19 mouse cellular contexts compared by ENCODE assay signal in the genomic region with DNA sequence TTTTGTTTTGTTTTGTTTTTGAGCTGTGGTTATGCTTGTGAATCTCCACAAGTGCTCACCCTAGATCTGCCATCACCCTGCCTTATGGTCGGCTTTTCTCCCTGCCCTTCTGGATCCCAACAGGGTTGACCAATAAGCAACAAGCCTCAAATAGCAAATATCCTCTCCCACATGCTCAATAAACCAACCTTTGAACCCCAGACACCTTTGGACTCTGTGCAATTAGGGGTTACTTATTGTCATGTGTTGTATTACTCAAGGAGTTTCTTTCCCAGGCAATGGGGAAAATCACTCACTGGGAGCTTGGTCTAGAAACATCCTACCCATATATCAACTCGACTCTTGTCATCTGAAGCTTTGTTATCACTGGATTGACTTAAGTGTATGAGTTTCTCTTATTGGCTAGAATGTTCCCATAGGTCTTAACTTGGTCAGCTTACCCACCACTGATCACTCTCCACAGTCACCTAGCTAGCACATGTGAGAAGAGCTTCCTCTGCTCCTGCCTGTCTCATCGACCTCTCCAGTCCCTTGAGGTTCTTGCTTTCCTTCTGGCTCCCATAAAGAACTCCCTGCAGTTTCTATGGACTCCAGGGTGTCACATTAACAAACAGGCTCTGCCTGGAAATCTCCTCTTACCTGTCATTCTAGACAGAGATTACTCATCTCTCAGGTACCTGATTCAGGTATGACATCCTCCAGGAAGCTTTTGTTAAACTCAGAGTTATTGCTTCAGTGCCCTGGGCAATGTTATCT. TPM values are rescaled to one million over a fixed set of nuclear protein-coding genes. Genes with fewer than 3 reads are reported as not detected.
DNase-seq lines count a peak whose midpoint lies in the region; ATAC-seq and TF ChIP-seq lines count a peak whose summit lies in the region.
"Had no signal": no experiment of that assay in that cellular context is flagged by ENCODE, and none has a peak within 500 bp of the region (broad histone marks: within the 10 kb centered on the region; RNA-seq: fewer than 3 reads in every experiment).

No protein-coding gene starts in this region.

- POLR2A ChIA-PET in Patski (lab: Charles Lee) = interaction anchor here (0.7 kb wide), 1 partner anchor 113 kb away, joined by 5 read pairs; no protein-coding TSS in a partner anchor

- in situ Hi-C loops in Patski (cut with MboI; ENCODE audit: low pct_unique_long_range_greater_than_20kb) = no loop called here

- CTCF ChIA-PET in Patski (lab: Charles Lee) = interaction anchor here (1.2 to 1.7 kb wide), 3 partner anchors 9 to 40 kb away, joined by 3 to 7 read pairs (median 3); partner anchors contain the start of gene Arrdc4

- TF ChIP-seq CTCF in Patski (IDR thresholded peaks at IDR 0.05) = no peak

- no peaks in the 10 kb centered on the region for H3K4me1 ChIP-seq in intestine, embryonic 15.5 days (replicated peaks)
- H3K4me1 ChIP-seq: embryonic facial prominence, embryonic 12.5 days; forebrain, embryonic 15.5 days; hindbrain, embryonic 10.5 days had no signal

- no peaks in the 10 kb centered on the region for H3K27me3 ChIP-seq in Patski
- no peaks in the 10 kb centered on the region for H3K27me3 ChIP-seq in intestine, embryonic 15.5 days (replicated peaks)
- H3K27me3 ChIP-seq: embryonic facial prominence, embryonic 12.5 days; forebrain, embryonic 15.5 days had no signal

- H3K4me2 ChIP-seq in intestine, embryonic 15.5 days (replicated peaks) = no peak overlapping the region
- H3K4me2 ChIP-seq: embryonic facial prominence, embryonic 12.5 days; forebrain, embryonic 15.5 days; heart, embryonic 11.5 days; hindbrain, embryonic 14.5 days had no signal

- H3K9me3 ChIP-seq in intestine, embryonic 15.5 days = no peaks in the 10 kb centered on the region
- H3K9me3 ChIP-seq: embryonic facial prominence, embryonic 12.5 days; forebrain, embryonic 15.5 days; hindbrain, embryonic 10.5 days had no signal

- H3K27ac ChIP-seq in intestine, embryonic 15.5 days = no peak overlapping the region
- H3K27ac ChIP-seq: embryonic facial prominence, embryonic 12.5 days; forebrain, embryonic 15.5 days; heart, adult 2 months; hindbrain, embryonic 10.5 days; hindbrain, embryonic 14.5 days had no signal

- no peak overlapping the region for H3K4me3 ChIP-seq in intestine, embryonic 15.5 days (replicated peaks)
- H3K4me3 ChIP-seq: embryonic facial prominence, embryonic 12.5 days; forebrain, embryonic 15.5 days; heart, adult 2 months; hindbrain, embryonic 10.5 days had no signal

- no peaks in the 10 kb centered on the region for H3K36me3 ChIP-seq in intestine, embryonic 15.5 days
- H3K36me3 ChIP-seq: embryonic facial prominence, embryonic 12.5 days; forebrain, embryonic 15.5 days; G1E; hindbrain, embryonic 10.5 days had no signal

- no peak overlapping the region for H3K9ac ChIP-seq in intestine, embryonic 15.5 days
- H3K9ac ChIP-seq: embryonic facial prominence, embryonic 12.5 days; forebrain, embryonic 15.5 days; hindbrain, embryonic 14.5 days had no signal

- WGBS in intestine, embryonic 15.5 days = 72% methylated on average over 3 of the region's 3 CpGs

- peak; percentile 67 for DNase-seq in kidney, adult 9 months
- DNase-seq in kidney, postnatal 10 days = no peak
- no peak for DNase-seq in Patski (ENCODE audit: low read depth, low spot score)
- DNase-seq in yolk sac, embryonic 10.5 days (ENCODE audit: low spot score) = peak; percentile 48
- DNase-seq in B cell, adult 2 months = no peak
- DNase-seq: adrenal gland, postnatal 10 days; cerebellum, adult 11-12 months; cerebellum, adult 9-10 months; cerebellum, postnatal 25 days; gastrocnemius, postnatal 14 days; heart, adult 2 months had no signal

- ATAC-seq in Patski = peak; percentile 45
- ATAC-seq in intestine, embryonic 15.5 days = peak; percentile 84
- ATAC-seq: CD4-positive, CD25-positive, alpha-beta regulatory T cell, adult 4 months; forebrain, embryonic 15.5 days had no signal

RNA-seq across cellular contexts. Expression of gene Arrdc4, which starts 40.3 kb away (rescaled TPM):
- 11.6 TPM for polyA plus RNA-seq in Patski (2021)
- polyA plus RNA-seq in intestine, embryonic 15.5 days (2015; fragmentation: Nextera tagmentation; extraction: Ambion mirVana) = 28.2 and 29.6 TPM in 2 replicates
- polyA plus RNA-seq: G1E had no signal

Comparison
In these comparisons a context has a peak if more than half of its experiments do, and no peak if none do; other contexts are left out.
1. DNase-seq: peak in kidney, adult 9 months (single experiment) and yolk sac, embryonic 10.5 days (single experiment); none in kidney, postnatal 10 days (single experiment), Patski (single experiment) and B cell, adult 2 months (0 of 2).